Mouse (Mus musculus) liver, embryonic 14.5 days (tissue): ENCODE results near the gene Gm37240. TPM values are rescaled to one million over a fixed set of nuclear protein-coding genes. Genes with fewer than 3 reads are reported as not detected.
A peak's percentile ranks its signal among the peaks of the same experiment; 100 is the strongest.

Experiments
- ATAC-seq: fragments of 200-750 bp; cut with Nextera tagmentation; 2 replicates; pipeline ENCODE4 v1.8.0; 2017; ENCODE audit warnings: moderate number of reproducible peaks, mild to moderate bottlenecking, moderate library complexity; ENCODE audit not compliant: insufficient read depth
- DNase-seq, 3 experiments: peaks; one replicate each; pipeline ENCODE4 v3.0.0-alpha.2; 2012 to 2013; ENCODE audit warnings: low read depth in 3 of 3, low spot score in 3 of 3
- H3K27ac ChIP-seq: fragments of 300-500 bp; sonication (generic); 2 replicates; pipeline ENCODE4 v1.5.1; 2014; ENCODE audit warnings: moderate library complexity, mild to moderate bottlenecking, control low read depth, inconsistent platforms
- H3K27me3 ChIP-seq: fragments of 300-500 bp; sonication (generic); 2 replicates; pipeline ENCODE4 v1.6.1; 2014; ENCODE audit warnings: mild to moderate bottlenecking, low read length, moderate library complexity; ENCODE audit not compliant: control insufficient read depth, insufficient read depth
- H3K36me3 ChIP-seq: fragments of 300-500 bp; sonication (generic); replicated peaks from 2 replicates; pipeline ENCODE4 v1.6.1; 2014; ENCODE audit warnings: low read depth; ENCODE audit not compliant: control insufficient read depth, insufficient read depth
- H3K4me1 ChIP-seq, 2 experiments: fragments of 200-500 bp in 1 of 2; fragments of 300-500 bp in 1 of 2; sonication (generic) in 1 of 2; replicated peaks; 2 replicates each; pipeline ENCODE4 v1.6.1; 2012 to 2014; ENCODE audit warnings: antibody characterized with exemption in 1 of 2, inconsistent platforms in 1 of 2, low read length in 1 of 2; ENCODE audit not compliant: control insufficient read depth in 2 of 2, insufficient read depth in 2 of 2
- H3K4me2 ChIP-seq: fragments of 300-500 bp; sonication (generic); 2 replicates; pipeline ENCODE4 v1.6.1; 2014; ENCODE audit warnings: low read depth, mild to moderate bottlenecking, control low read depth, moderate library complexity
- H3K4me3 ChIP-seq, 2 experiments: fragments of 200-500 bp in 1 of 2; fragments of 300-500 bp in 1 of 2; sonication (generic) in 1 of 2; 2 replicates each; pipeline ENCODE4 v1.5.1; 2012 to 2014; ENCODE audit warnings: low read depth in 2 of 2, low read length in 2 of 2, mild to moderate bottlenecking in 2 of 2, control low read depth in 1 of 2, inconsistent platforms in 1 of 2, moderate library complexity in 1 of 2; ENCODE audit not compliant: insufficient read depth in 1 of 2
- H3K9ac ChIP-seq: fragments of 300-500 bp; sonication (generic); replicated peaks from 2 replicates; pipeline ENCODE4 v1.6.1; 2014; ENCODE audit warnings: mild to moderate bottlenecking, control low read depth, moderate library complexity
- H3K9me3 ChIP-seq: fragments of 300-500 bp; sonication (generic); 2 replicates; pipeline ENCODE4 v1.6.1; 2016; ENCODE audit warnings: low read length, mixed read lengths; ENCODE audit not compliant: control insufficient read depth
- CTCF ChIP-seq: IDR thresholded peaks from 2 replicates; pipeline ENCODE4 v1.5.1; 2016; ENCODE audit warnings: antibody characterized with exemption, low read depth, control low read depth
- EP300 ChIP-seq: IDR thresholded peaks from 2 replicates; pipeline ENCODE4 v1.6.1; 2016; ENCODE audit warnings: antibody characterized with exemption, low read depth
- WGBS: fragments of 180-500 bp; shearing (Covaris S2); extraction: QIAGEN DNeasy Blood & Tissue Kit; methylation state at CpG from one replicate; pipeline ENCODE4 v1.1.7; 2014; ENCODE audit not compliant: insufficient replicate concordance; 5-methylcytosine and 5-hydroxymethylcytosine counted together
- polyA plus RNA-seq, 2 experiments: library from polyadenylated mRNA; depleted of rRNA in 1 of 2; stranded (reverse) in 1 of 2; unstranded in 1 of 2; fragments of >200 nt; fragmentation: Nextera tagmentation in 1 of 2; extraction: Ambion mirVana in 1 of 2; gene quantifications; 2 replicates each; pipeline versions ENCODE4 v1.2.1 to v1.2.3; 2012 to 2014

The Gm37240 gene
- polyA plus RNA-seq, 2 experiments: 0.03 to 0.30 TPM

DNA sequence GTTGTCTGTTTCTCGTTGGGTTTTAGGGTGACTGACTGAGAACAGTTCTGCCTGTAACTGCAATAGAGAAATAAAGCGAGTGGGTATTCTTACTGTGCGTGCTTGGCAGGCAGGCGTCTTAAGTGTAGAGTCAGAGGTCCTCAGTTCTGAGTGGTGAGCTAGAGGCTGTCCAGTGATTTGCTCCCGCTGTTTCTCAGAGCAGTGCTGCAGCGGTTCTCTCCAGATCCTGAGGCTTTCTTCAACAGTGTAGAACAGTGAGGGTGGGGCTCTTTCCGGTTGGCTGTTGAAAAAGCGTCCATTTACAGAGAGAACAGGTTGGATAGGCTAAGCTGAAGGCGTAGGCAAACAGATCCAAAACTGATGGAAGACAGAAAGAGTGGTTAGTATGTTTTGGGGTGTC is 1012.0 kb downstream of the Gm37240 start:
- no peak overlapping the region for H3K4me2 ChIP-seq
- 70% methylated on average over 9 of the region's 9 CpGs for WGBS

DNA sequence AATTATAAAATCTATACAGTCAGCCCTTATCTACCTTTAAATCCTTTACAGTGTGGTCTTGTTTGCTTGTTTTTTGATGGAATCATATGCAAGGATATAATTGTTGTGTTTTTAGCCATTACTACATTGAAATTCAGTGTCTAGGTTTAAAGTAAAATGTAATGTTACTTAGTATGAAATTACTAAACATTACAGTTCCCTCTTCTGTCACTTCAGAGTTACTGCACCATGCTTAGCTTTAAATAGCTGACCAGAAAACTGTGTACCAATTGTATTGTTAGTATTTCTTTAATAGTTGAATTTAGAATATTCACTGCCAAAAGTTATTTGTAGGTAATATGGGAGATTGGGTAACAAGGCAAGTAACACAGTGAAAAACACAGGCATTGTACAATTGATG is 1017.2 kb downstream of the Gm37240 start:
- no peak overlapping the region for H3K9ac ChIP-seq
- H3K4me1 ChIP-seq: peaks cover 0 to 6% of the 10 kb centered on the region in 2 experiments; a peak in 2 of 4 replicates
- no peak overlapping the region for H3K4me2 ChIP-seq
- no peaks in the 10 kb centered on the region for H3K27me3 ChIP-seq
- no peaks in the 10 kb centered on the region for H3K36me3 ChIP-seq
- DNase-seq (no peak), ATAC-seq (no peak)
- TF ChIP-seq CTCF: no peak
- TF ChIP-seq EP300: no peak
- no peak overlapping the region for H3K4me3 ChIP-seq
- no peak overlapping the region for H3K27ac ChIP-seq
- H3K9me3 ChIP-seq: no peaks in the 10 kb centered on the region

More for the DNA sequence above, 1012.0 kb downstream of the Gm37240 start:
- DNase-seq: no peak
- no peaks in the 10 kb centered on the region for H3K27me3 ChIP-seq
- H3K36me3 ChIP-seq: no peaks in the 10 kb centered on the region
- no peak for ATAC-seq
- no peak overlapping the region for H3K4me3 ChIP-seq
- H3K9me3 ChIP-seq: no peaks in the 10 kb centered on the region
- no peak overlapping the region for H3K9ac ChIP-seq
- no peak overlapping the region for H3K27ac ChIP-seq
- TF ChIP-seq EP300 (no peak), CTCF (no peak)
- no peaks in the 10 kb centered on the region for H3K4me1 ChIP-seq

DNA sequence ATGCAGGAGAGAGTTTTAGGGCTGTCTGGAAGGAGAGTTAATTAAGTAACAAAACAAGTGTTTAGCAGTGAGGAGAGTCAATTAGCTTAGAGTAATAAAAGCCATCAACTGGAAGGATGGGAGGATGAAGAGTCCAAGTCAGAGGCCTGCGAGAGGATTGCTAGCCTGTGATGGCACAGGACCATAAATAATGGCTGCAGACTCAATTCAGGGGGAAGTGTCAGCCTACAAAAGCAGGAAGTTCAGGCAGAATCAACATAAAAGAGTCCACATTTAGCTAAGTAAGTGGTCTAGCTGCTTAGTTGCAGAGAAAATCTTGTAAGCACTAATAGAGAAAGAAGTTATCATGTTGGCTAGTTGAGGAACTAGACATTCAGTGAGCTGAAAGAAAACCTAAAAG is 1019.3 kb downstream of the Gm37240 start:
- H3K4me3 ChIP-seq: no peak overlapping the region
- no peaks in the 10 kb centered on the region for H3K9me3 ChIP-seq
- ATAC-seq (no peak), DNase-seq (no peak)
- H3K27me3 ChIP-seq: no peaks in the 10 kb centered on the region
- WGBS: 32% methylated on average over 1 of the region's 1 CpGs
- H3K27ac ChIP-seq: no peak overlapping the region
- H3K36me3 ChIP-seq: no peaks in the 10 kb centered on the region
- H3K4me1 ChIP-seq: peaks cover 0 to 6% of the 10 kb centered on the region in 2 experiments; a peak in 2 of 4 replicates
- H3K4me2 ChIP-seq: no peak overlapping the region
- no peak overlapping the region for H3K9ac ChIP-seq
- TF ChIP-seq EP300: no peak
- TF ChIP-seq CTCF: no peak

DNA sequence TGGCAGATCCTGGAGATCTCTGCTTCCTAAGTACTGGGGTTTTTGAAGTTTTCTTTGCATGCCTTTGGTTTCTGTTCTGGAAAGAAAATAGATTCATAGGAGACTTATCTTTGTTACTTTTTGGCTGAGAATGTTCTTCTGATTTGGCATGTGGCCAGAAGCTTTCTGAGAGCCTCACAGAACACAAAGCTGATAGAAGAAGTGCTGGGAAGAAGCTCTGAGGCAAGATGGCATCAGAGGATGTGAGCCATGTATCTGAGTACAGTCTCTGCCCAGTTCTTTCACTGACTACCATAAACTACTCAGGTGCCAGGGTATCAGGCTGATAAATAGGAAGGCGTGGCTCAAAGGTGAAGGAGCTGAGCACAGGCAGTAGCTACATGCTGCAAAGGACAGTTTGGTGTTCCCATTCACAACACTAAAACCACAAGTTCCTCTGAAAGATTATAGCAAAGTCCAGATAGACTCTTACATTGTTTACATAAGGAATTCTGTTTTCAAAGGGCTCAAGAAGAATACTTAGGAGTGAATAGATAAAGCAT is 1019.8 kb downstream of the Gm37240 start:
- Histone ChIP-seq H3K4me1 (peaks cover 0 to 6% of the 10 kb centered on the region in 2 experiments; a peak in 2 of 4 replicates), H3K4me3 (no peak overlapping the region), H3K4me2 (no peak overlapping the region), H3K27me3 (no peaks in the 10 kb centered on the region), H3K36me3 (no peaks in the 10 kb centered on the region), H3K9me3 (no peaks in the 10 kb centered on the region), H3K9ac (no peak overlapping the region), H3K27ac (no peak overlapping the region)
- DNase-seq (no peak), ATAC-seq (no peak)
- TF ChIP-seq EP300 (no peak), CTCF (no peak)
- WGBS: 54% methylated on average over 1 of the region's 1 CpGs

DNA sequence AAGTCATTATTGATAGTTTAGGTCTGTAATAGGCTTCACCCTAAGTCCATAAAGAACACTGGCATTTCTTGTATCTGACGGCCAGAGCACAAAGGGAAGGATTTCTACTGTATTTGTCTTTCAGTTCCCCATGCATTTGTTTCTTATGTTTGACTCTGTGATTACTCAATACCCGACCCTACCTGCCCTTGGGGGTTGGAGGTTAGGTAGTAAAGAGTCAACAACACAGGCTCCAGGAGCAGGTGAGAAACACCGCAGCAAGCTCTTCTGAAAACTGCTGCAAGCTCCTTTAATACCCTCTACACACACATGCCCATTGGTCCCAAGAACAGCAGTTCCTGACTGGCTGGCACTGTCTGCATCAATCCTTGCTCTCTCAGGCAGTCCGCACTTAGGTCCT is 1020.5 kb downstream of the Gm37240 start:
- DNase-seq: no peak

More for the DNA sequence above, 1020.5 kb downstream of the Gm37240 start:
- Histone ChIP-seq H3K4me1 (peaks cover 0 to 6% of the 10 kb centered on the region in 2 experiments; a peak in 2 of 4 replicates), H3K4me3 (no peak overlapping the region), H3K4me2 (no peak overlapping the region), H3K27me3 (no peaks in the 10 kb centered on the region), H3K27ac (no peak overlapping the region), H3K9ac (no peak overlapping the region), H3K9me3 (no peaks in the 10 kb centered on the region), H3K36me3 (no peaks in the 10 kb centered on the region)
- 0 out of 2 replicates have a peak, but pooled peaks have one; percentile 31 for ATAC-seq
- TF ChIP-seq EP300 (no peak), CTCF (no peak)
- WGBS: 66% methylated on average over 4 of the region's 4 CpGs
